Mouse (Mus musculus) heart, embryonic 11.5 days (tissue): ENCODE data around the gene Tmem274. TPM values are rescaled to one million over a fixed set of nuclear protein-coding genes. Genes with fewer than 3 reads are reported as not detected.
"Not testable (repeated sequence)": the region's sequence is repeated elsewhere in the genome, so short reads cannot be mapped to it uniquely, and the experiment has no call there.

Experiments
- ATAC-seq: fragments of 200-750 bp; cut with Nextera tagmentation; replicated peaks from 2 replicates; pipeline ENCODE4 v1.8.0; 2017; ENCODE audit warnings: moderate library complexity; ENCODE audit not compliant: insufficient number of reproducible peaks, low FRiP score, low TSS enrichment
- H3K27ac ChIP-seq: fragments of 300-500 bp; sonication (generic); 2 replicates; pipeline ENCODE4 v1.5.1; 2014; ENCODE audit warnings: mild to moderate bottlenecking, low read depth, low read length
- H3K27me3 ChIP-seq: fragments of 300-500 bp; sonication (generic); 2 replicates; pipeline ENCODE4 v1.6.1; 2014; ENCODE audit warnings: mild to moderate bottlenecking, low read length, mixed read lengths; ENCODE audit not compliant: control insufficient read depth, insufficient read depth
- H3K36me3 ChIP-seq: fragments of 300-500 bp; sonication (generic); 2 replicates; pipeline ENCODE4 v1.6.1; 2014; ENCODE audit warnings: mild to moderate bottlenecking, low read length, moderate library complexity, mixed read lengths; ENCODE audit not compliant: control insufficient read depth, insufficient read depth
- H3K4me1 ChIP-seq: fragments of 300-500 bp; sonication (generic); 2 replicates; pipeline ENCODE4 v1.6.1; 2014; ENCODE audit warnings: low read length; ENCODE audit not compliant: control insufficient read depth, insufficient read depth
- H3K4me2 ChIP-seq: fragments of 300-500 bp; sonication (generic); 2 replicates; pipeline ENCODE4 v1.6.1; 2014; ENCODE audit warnings: mild to moderate bottlenecking, moderate library complexity
- H3K4me3 ChIP-seq: fragments of 300-500 bp; sonication (generic); 2 replicates; pipeline ENCODE4 v1.5.1; 2014; ENCODE audit warnings: low read depth, low read length
- H3K9ac ChIP-seq: fragments of 300-500 bp; sonication (generic); 2 replicates; pipeline ENCODE4 v1.6.1; 2014; ENCODE audit warnings: mild to moderate bottlenecking, low read depth, low read length, moderate library complexity
- H3K9me3 ChIP-seq: fragments of 300-500 bp; sonication (generic); replicated peaks from 2 replicates; pipeline ENCODE4 v1.6.1; 2016; ENCODE audit warnings: low read length; ENCODE audit not compliant: control insufficient read depth
- WGBS: fragments of 180-500 bp; shearing (Covaris S2); extraction: QIAGEN DNeasy Blood & Tissue Kit; methylation state at CpG from one replicate; pipeline ENCODE4 v1.1.7; 2014; ENCODE audit not compliant: insufficient replicate concordance; 5-methylcytosine and 5-hydroxymethylcytosine counted together
- polyA plus RNA-seq: library from polyadenylated mRNA; unstranded; fragments of >200 nt; fragmentation: Nextera tagmentation; extraction: Ambion mirVana; gene quantifications from 2 replicates; pipeline ENCODE4 v1.2.1, GENCODE M21; 2014

Gene Tmem274
- polyA plus RNA-seq, result not detected in 2 replicates

DNA sequence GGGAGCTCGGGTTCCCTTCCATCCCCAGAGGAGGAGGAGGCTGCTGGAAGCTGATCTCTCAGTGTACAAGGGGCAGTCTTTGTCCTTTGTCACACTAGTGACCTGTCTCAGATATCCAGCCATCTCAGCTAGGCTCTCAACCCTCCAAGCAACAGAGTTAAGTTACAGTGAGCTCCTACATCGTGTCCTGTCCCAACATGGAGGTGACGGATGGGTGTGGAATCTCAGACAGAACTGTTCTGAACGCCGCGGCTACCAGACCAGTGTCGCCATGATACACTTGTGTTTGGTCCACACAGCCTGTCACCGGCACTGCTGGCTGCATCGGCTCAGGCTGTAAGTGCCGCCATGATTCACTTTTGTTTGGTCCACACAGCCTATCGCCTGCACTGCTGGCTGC, at the start of gene Tmem274:
Tmem274 (plus strand) TSS at position 301 of the 400 bp plus-strand sequence.
- Histone ChIP-seq H3K27ac (no peak within 1 kb of the TSS), H3K27me3 (no peaks in the 10 kb centered on the region), H3K9me3 (no peaks in the 10 kb centered on the region), H3K4me1 (no peaks in the 10 kb centered on the region), H3K9ac (no peak within 1 kb of the TSS), H3K4me2 (no peak within 1 kb of the TSS), H3K36me3 (peaks cover 11% of the 10 kb centered on the region), H3K4me3 (no peak within 1 kb of the TSS)
- ATAC-seq, result no peak
- 80% methylated on average over 11 of the region's 11 CpGs for WGBS

GRCm38 (mm10) chr4:149429592-149429991, 47.6 kb upstream of the Tmem274 start:
- H3K4me1 ChIP-seq, result no peaks in the 10 kb centered on the region
- no peak overlapping the region for H3K4me2 ChIP-seq
- no peak overlapping the region for H3K4me3 ChIP-seq
- no peaks in the 10 kb centered on the region for H3K27me3 ChIP-seq
- H3K9ac ChIP-seq, result no peak overlapping the region
- H3K36me3 ChIP-seq, result no peaks in the 10 kb centered on the region
- no peak for ATAC-seq
- no peak overlapping the region for H3K27ac ChIP-seq
- no peaks in the 10 kb centered on the region for H3K9me3 ChIP-seq
- 83% methylated on average over 5 of the region's 5 CpGs for WGBS

- not testable (repeated sequence) for H3K9ac ChIP-seq
Observed at GRCm38 (mm10) chr4:149431887-149432286, 45.3 kb upstream of the Tmem274 start.

GRCm38 (mm10) chr4:149440576-149440975, 36.6 kb upstream of the Tmem274 start:
- no peak for ATAC-seq
- no peak overlapping the region for H3K27ac ChIP-seq
- WGBS, result 80% methylated on average over 8 of the region's 8 CpGs
- no peaks in the 10 kb centered on the region for H3K9me3 ChIP-seq
- no peak overlapping the region for H3K4me3 ChIP-seq
- no peak overlapping the region for H3K4me2 ChIP-seq
- no peak overlapping the region for H3K9ac ChIP-seq
- no peaks in the 10 kb centered on the region for H3K27me3 ChIP-seq
- no peaks in the 10 kb centered on the region for H3K36me3 ChIP-seq
- no peaks in the 10 kb centered on the region; the same call in 1 of the 2 replicates for H3K4me1 ChIP-seq

More at GRCm38 (mm10) chr4:149431887-149432286, 45.3 kb upstream of the Tmem274 start:
- not testable (repeated sequence) for ATAC-seq, H3K27ac ChIP-seq, H3K36me3 ChIP-seq, H3K9me3 ChIP-seq, H3K4me3 ChIP-seq, H3K27me3 ChIP-seq, H3K4me1 ChIP-seq, H3K4me2 ChIP-seq
- WGBS, result 75% methylated on average over 1 of the region's 1 CpGs

GRCm38 (mm10) chr4:149442436-149442835, 34.7 kb upstream of the Tmem274 start:
- no peaks in the 10 kb centered on the region for H3K9me3 ChIP-seq
- H3K9ac ChIP-seq, result no peak overlapping the region
- H3K27ac ChIP-seq, result no peak overlapping the region; the same call in 1 of the 2 replicates
- H3K4me1 ChIP-seq, result peaks cover 4% of the 10 kb centered on the region
- WGBS, result 47% methylated on average over 3 of the region's 3 CpGs
- ATAC-seq, result no peak
- H3K36me3 ChIP-seq, result no peaks in the 10 kb centered on the region
- H3K4me3 ChIP-seq, result no peak overlapping the region
- no peaks in the 10 kb centered on the region for H3K27me3 ChIP-seq
- no peak overlapping the region for H3K4me2 ChIP-seq

- WGBS, result 68% methylated on average over 1 of the region's 1 CpGs
- Histone ChIP-seq H3K27ac (peak overlapping the region; percentile 77), H3K4me2 (peak overlapping the region; percentile 73; the same call in 1 of the 2 replicates), H3K27me3 (no peaks in the 10 kb centered on the region), H3K36me3 (no peaks in the 10 kb centered on the region), H3K4me1 (peaks cover 4% of the 10 kb centered on the region), H3K9ac (peak overlapping the region; percentile 70; the same call in 1 of the 2 replicates), H3K9me3 (no peaks in the 10 kb centered on the region), H3K4me3 (no peak overlapping the region)
- ATAC-seq, result no peak
Observed at GRCm38 (mm10) chr4:149444465-149444864, 32.7 kb upstream of the Tmem274 start.

- Histone ChIP-seq H3K27ac (peak overlapping the region; percentile 77), H3K4me3 (peak overlapping the region; percentile 8), H3K9me3 (no peaks in the 10 kb centered on the region), H3K27me3 (no peaks in the 10 kb centered on the region), H3K36me3 (no peaks in the 10 kb centered on the region), H3K4me1 (peaks cover 4% of the 10 kb centered on the region), H3K4me2 (peak overlapping the region; percentile 73), H3K9ac (peak overlapping the region; percentile 70)
- WGBS, result under 1% methylated on average over 36 of the region's 36 CpGs
- peak; percentile 93 for ATAC-seq
Observed at GRCm38 (mm10) chr4:149444964-149445701, 32.0 kb upstream of the Tmem274 start.

DNA sequence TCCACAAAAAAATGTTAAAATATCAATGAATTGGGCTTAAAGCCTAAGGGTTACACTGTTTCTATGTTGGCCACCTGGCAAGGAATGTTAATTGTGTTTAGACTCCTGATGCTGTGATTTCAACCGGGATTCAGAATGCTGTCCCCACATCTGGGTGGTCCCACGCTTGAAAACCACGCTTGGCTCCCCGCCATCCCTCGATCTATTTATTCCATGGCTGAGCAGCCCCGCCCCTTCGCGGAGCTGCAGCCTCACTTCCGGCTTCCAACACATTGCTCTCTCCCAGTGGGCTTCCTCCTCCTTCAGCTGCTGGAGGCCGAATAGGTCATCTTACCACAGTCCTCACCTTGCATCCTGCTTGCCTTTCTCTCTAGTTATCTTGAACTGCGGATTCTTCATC, 31.3 kb upstream of the Tmem274 start:
- H3K27ac ChIP-seq, result peak overlapping the region; percentile 77
- H3K9me3 ChIP-seq, result no peaks in the 10 kb centered on the region
- H3K4me1 ChIP-seq, result peaks cover 4% of the 10 kb centered on the region
- H3K27me3 ChIP-seq, result no peaks in the 10 kb centered on the region
- H3K4me3 ChIP-seq, result peak overlapping the region; percentile 8
- H3K4me2 ChIP-seq, result peak overlapping the region; percentile 73
- peak overlapping the region; percentile 70; the same call in 1 of the 2 replicates for H3K9ac ChIP-seq
- ATAC-seq, result peak; percentile 50; the same call in 1 of the 2 replicates
- 1% methylated on average over 11 of the region's 11 CpGs for WGBS
- no peaks in the 10 kb centered on the region for H3K36me3 ChIP-seq
